ENCODE assay signal across 11 mouse cellular contexts in the genomic region with DNA sequence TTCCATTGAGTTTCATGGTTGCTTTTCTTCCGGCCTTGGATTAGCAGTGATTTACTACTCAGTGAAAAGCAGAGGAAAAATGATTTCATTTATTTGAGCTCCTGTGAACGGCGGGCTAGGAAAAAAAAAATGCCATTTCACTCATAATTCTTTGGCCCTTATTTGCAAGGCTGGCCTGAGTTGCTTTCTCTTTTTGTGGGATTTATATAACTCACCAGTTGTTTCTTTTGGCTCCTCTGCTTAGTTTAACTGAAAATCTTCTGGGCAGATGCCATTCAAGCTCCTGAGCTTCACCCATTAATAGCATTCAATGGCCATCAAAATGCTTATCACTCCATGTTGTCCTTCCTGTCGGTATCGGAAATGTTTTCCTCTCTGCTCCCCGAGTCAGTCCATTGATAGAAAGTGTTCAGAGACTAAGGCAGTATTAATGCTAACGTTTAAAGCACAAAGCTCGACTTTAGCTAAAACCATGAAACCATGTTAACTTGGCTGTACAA.
DNase-seq lines count a peak whose midpoint lies in the region; ATAC-seq and TF ChIP-seq lines count a peak whose summit lies in the region.
"Had no signal": no experiment of that assay in that cellular context is flagged by ENCODE, and none has a peak within 500 bp of the region (broad histone marks: within the 10 kb centered on the region; RNA-seq: fewer than 3 reads in every experiment).

No protein-coding gene starts in this region.

- no peak overlapping the region for H3K4me2 ChIP-seq in lung, postnatal 0 days (replicated peaks; ENCODE audit: low read depth, low read length)
- no peak overlapping the region for H3K4me2 ChIP-seq in heart, embryonic 15.5 days
- H3K4me2 ChIP-seq in forebrain, embryonic 11.5 days (ENCODE audit: low read depth, low read length, severe bottlenecking), result no peak overlapping the region
- H3K4me2 ChIP-seq in hindbrain, embryonic 12.5 days (replicated peaks), result no peak overlapping the region

- H3K27ac ChIP-seq in lung, postnatal 0 days (ENCODE audit: low read length), result peak overlapping the region; percentile 40; the same call in 1 of the 2 replicates
- H3K27ac ChIP-seq in heart, embryonic 15.5 days, result peak overlapping the region; percentile 75
- H3K27ac ChIP-seq in forebrain, embryonic 11.5 days (ENCODE audit: low read depth, low read length), result no peak overlapping the region
- H3K27ac ChIP-seq in hindbrain, embryonic 12.5 days, result no peak overlapping the region

- H3K9ac ChIP-seq in lung, postnatal 0 days (replicated peaks; ENCODE audit: low read depth), result no peak overlapping the region
- no peak overlapping the region for H3K9ac ChIP-seq in heart, embryonic 15.5 days
- H3K9ac ChIP-seq in forebrain, embryonic 11.5 days (ENCODE audit: low read length), result no peak overlapping the region
- H3K9ac ChIP-seq in hindbrain, embryonic 12.5 days, result no peak overlapping the region

- no peak overlapping the region for H3K4me3 ChIP-seq in lung, postnatal 0 days (ENCODE audit: low read depth, low read length)
- no peak overlapping the region for H3K4me3 ChIP-seq in heart, embryonic 15.5 days
- no peak overlapping the region for H3K4me3 ChIP-seq in forebrain, embryonic 11.5 days (ENCODE audit: low read depth, low read length)
- H3K4me3 ChIP-seq in hindbrain, embryonic 12.5 days, result no peak overlapping the region
- H3K4me3 ChIP-seq: embryonic facial prominence, embryonic 10.5 days had no signal

- WGBS in lung, postnatal 0 days, result 45% methylated on average over 8 of the region's 8 CpGs
- WGBS in heart, embryonic 15.5 days, result 57% methylated on average over 8 of the region's 8 CpGs
- 78% methylated on average over 8 of the region's 8 CpGs for WGBS in forebrain, embryonic 11.5 days
- 80% methylated on average over 8 of the region's 8 CpGs for WGBS in hindbrain, embryonic 12.5 days

- peaks cover 16% of the 10 kb centered on the region for H3K4me1 ChIP-seq in lung, postnatal 0 days (ENCODE audit: insufficient read depth, low read depth, low read length)
- H3K4me1 ChIP-seq in heart, embryonic 15.5 days (replicated peaks), result peaks cover 19% of the 10 kb centered on the region
- no peaks in the 10 kb centered on the region for H3K4me1 ChIP-seq in forebrain, embryonic 11.5 days (replicated peaks; ENCODE audit: control insufficient read depth, insufficient read depth, low read length)
- H3K4me1 ChIP-seq in hindbrain, embryonic 12.5 days, result peaks cover 5% of the 10 kb centered on the region; the same call in 1 of the 2 replicates

- no peaks in the 10 kb centered on the region for H3K9me3 ChIP-seq in lung, postnatal 0 days (ENCODE audit: low read length)
- H3K9me3 ChIP-seq in heart, embryonic 15.5 days (replicated peaks), result no peaks in the 10 kb centered on the region
- no peaks in the 10 kb centered on the region for H3K9me3 ChIP-seq in forebrain, embryonic 11.5 days (ENCODE audit: control insufficient read depth, low read length)
- no peaks in the 10 kb centered on the region for H3K9me3 ChIP-seq in hindbrain, embryonic 12.5 days (replicated peaks)
- H3K9me3 ChIP-seq: embryonic facial prominence, embryonic 10.5 days had no signal

- DNase-seq in heart, adult 11 months, result peak; percentile 87
- no peak for DNase-seq in heart, postnatal 36 days
- DNase-seq in lung, postnatal 0 days (ENCODE audit: low spot score), result no peak
- DNase-seq in lung, postnatal 36 days, result no peak
- no peak for DNase-seq in forebrain, embryonic 11.5 days (ENCODE audit: low spot score)
- DNase-seq: cerebellum, postnatal 14 days; kidney, adult 18-20 months had no signal

- intact Hi-C loops in heart, postnatal 36 days (cut with DNase I), result loop anchor here (5.0 to 10.0 kb wide), 3 partner anchors 137 to 429 kb away; no protein-coding TSS in a partner anchor

- no peaks in the 10 kb centered on the region for H3K27me3 ChIP-seq in lung, postnatal 0 days (replicated peaks; ENCODE audit: insufficient read depth, low read length)
- no peaks in the 10 kb centered on the region for H3K27me3 ChIP-seq in heart, embryonic 15.5 days
- H3K27me3 ChIP-seq in forebrain, embryonic 11.5 days (ENCODE audit: control insufficient read depth, insufficient read depth, low read length), result no peaks in the 10 kb centered on the region
- H3K27me3 ChIP-seq in hindbrain, embryonic 12.5 days, result no peaks in the 10 kb centered on the region; the same call in 1 of the 2 replicates

- TF ChIP-seq CTCF in lung, postnatal 0 days (IDR thresholded peaks at IDR 0.05), result no peak

- no peak for ATAC-seq in lung, postnatal 0 days
- no peak for ATAC-seq in heart, embryonic 15.5 days (replicated peaks; ENCODE audit: insufficient number of reproducible peaks, insufficient read depth, low FRiP score, low read depth)
- no peak for ATAC-seq in forebrain, embryonic 11.5 days (replicated peaks; ENCODE audit: low FRiP score)
- no peak for ATAC-seq in hindbrain, embryonic 12.5 days (ENCODE audit: low FRiP score)

- no peak for TF ChIP-seq EP300 in lung, postnatal 0 days (IDR thresholded peaks at IDR 0.05)

- no peaks in the 10 kb centered on the region for H3K36me3 ChIP-seq in lung, postnatal 0 days (ENCODE audit: insufficient read depth, low read length)
- H3K36me3 ChIP-seq in heart, embryonic 15.5 days, result no peaks in the 10 kb centered on the region
- H3K36me3 ChIP-seq in forebrain, embryonic 11.5 days (ENCODE audit: control insufficient read depth, insufficient read depth, low read length), result no peaks in the 10 kb centered on the region
- H3K36me3 ChIP-seq in hindbrain, embryonic 12.5 days, result no peaks in the 10 kb centered on the region
- H3K36me3 ChIP-seq: embryonic facial prominence, embryonic 10.5 days; G1E had no signal

Comparison
In these comparisons a context has a peak if more than half of its experiments do, and no peak if none do; other contexts are left out.
1. H3K27ac ChIP-seq: peak in lung, postnatal 0 days (single experiment) and heart, embryonic 15.5 days (single experiment); none in forebrain, embryonic 11.5 days (single experiment) and hindbrain, embryonic 12.5 days (single experiment).